Mouse (Mus musculus) R1 (cell line): ENCODE results near the gene Rab44.
"Not testable (repeated sequence)": the region's sequence is repeated elsewhere in the genome, so short reads cannot be mapped to it uniquely, and the experiment has no call there.

Experiments used
- DNase-seq: peaks from one replicate; pipeline ENCODE4 v3.0.0-alpha.2; 2018; ENCODE audit warnings: low read depth, low spot score

The Rab44 gene

DNA sequence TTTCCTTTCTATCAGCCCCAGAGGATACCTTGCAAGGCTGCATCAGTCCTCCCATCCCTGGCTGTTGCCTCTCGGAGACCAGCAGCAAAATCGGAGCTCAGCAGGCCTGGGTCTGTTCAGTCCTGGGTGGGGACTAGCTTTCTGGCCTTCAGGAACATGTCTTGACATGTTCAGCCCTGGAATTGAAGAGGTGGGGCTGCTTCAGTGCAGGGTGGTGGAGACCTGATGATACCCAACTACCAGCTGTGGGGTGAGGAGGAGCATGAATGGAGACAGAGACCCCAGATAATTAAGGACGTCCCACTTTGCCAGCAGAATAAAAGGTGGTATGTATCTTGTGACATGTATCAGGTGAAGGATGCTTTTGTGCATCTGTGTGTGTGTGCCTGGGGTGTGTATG lies 23.2 kb upstream of the Rab44 start, which contains the start of gene Cdkn1a:
Gene Cdkn1a, plus strand, starts transcription at position 201 of the 400 bp plus-strand sequence.
- DNase-seq: peak; percentile 65

DNA sequence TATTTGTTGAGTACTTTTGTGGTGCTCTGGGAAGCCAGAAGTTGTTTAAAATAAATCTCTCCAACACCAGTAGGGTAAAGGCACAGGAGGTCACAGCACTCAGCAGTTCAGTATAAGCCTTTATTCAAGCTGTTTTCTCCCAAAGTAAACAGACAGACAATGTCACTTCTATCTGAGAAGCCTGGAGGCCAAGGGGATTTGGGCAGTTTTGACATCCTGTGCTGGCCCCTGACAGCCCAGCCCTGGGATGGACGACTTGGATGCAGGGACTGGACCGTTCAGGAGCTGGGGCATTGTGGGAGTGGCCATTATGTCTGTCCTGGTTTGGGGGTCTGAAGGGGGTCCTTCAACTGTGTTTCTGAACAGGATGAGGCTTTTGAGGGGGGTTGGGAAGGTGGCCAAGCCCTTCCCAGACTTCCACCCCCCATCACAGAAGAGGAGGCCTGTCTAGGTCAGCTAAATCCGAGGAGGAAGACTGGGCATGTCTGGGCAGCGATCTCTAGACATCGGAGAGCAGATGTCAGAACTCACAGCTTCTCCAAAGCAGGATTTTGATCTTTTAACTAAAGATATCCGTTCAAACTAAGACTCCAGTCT lies 22.5 kb upstream of the Rab44 start:
- DNase-seq: no peak

DNA sequence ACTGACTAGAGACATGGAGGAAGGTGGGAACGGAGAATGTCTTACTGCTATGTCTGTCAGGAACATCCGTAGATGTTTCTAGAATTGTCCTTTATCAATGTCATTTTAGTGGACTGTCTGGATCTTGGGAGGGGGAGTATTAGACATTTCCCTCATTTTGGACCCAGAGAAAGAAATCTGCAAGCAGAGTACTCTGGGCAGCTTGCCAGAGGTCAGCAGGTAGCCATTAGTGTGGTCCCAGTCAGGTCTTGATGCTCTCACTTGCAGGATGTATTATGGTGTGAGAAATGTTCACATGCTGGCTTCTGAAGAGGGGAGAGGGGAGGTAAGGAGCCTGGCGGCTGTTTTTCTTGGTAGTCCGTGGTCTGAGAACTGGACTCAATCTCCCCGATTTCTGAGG lies 21.4 kb upstream of the Rab44 start:
- DNase-seq: no peak

DNA sequence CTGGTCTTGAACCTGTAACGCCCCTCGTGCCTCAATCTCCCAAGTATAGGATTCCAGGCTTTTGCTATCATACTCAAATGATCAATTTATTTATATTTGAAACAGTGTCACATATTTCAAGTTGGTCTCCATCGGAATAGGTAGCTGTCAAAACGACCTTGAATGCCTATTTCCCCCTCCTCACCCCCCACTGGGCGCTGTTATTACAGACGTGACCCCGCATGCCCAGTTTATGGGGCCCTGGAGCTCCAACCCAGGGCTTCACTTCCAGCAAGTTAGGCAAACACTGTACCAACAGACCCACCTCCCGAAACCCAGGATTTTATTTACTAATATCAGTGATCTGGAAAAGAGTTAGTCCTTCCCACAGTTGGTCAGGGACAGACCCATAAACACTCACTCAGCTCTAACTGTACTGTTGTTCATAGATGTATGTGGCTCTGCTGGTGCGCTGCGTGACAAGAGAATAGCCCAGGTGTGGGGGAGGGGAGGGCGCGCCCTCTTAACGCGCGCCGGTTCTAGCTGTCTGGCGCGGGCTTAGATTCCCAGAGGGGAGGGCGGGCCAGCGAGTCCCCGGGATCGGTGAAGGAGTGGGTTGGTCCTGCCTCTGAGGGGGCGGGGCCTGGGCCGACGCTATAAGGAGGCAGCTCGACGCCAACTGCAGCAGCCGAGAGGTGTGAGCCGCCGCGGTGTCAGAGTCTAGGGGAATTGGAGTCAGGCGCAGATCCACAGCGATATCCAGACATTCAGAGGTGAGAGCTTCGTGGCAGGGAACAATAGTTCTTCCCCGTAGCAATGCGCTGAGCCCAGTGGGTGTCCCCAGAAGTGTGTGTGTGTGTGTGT lies 20.6 kb upstream of the Rab44 start:
- DNase-seq: peak; percentile 97

DNA sequence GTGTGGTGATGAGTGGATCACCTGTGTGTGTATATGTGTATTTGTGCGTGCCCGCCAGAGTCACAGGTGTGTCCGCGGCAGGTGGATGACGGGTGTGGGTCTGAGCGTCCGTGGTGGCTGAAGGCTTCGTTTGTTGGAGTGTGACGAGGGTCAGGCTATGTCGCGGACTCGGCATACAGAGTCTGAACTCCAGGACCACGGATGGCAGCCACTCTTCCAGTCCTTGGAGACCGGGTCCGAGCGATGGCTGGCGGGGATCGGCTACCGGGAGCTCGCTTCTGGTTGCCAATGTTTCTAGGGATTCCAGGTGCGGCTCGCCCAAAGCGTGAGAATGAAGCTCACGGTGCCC lies 20.0 kb upstream of the Rab44 start:
- DNase-seq: no peak

DNA sequence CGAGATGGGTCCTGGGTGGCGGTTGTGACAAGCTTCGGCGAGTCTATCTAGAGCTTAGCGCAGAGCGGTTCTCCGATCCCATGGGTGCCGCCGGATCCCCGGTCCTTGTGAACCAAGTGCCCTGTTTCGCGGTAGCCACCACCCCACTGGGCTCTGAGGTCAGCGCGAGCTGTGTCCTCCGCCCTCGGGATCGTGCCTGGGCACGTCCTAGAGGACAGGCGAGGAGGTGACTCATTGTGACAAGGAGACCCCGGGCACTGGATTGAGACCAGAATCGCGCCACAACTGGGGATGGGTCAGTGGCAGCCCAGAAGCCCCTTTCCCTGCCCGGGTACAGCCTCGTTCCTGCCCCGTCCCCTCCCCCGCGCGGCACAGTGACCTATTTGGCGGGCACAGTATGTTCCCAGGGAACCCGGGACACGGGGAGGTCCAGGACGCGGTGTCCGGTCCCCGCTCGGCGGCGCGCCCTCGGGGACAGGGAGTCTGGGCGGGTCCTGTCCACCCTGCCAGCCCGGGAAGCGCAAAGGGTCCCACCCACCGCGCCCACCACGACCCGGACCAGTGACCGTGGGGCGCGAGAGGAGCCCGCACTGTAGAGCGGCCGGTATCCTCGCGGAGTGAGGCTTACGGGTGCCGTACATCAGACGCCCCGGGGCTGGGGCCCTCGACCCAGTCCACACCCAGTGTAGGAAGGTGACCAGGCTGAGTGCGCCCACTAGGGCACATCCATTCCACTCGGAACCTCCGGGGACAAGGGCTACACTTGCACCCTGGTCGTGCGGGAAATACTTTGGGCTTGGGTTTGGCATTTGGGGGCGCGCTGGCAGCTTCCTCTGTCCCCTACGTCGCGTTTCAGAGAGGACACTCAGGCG lies 19.4 kb upstream of the Rab44 start:
- DNase-seq: no peak

DNA sequence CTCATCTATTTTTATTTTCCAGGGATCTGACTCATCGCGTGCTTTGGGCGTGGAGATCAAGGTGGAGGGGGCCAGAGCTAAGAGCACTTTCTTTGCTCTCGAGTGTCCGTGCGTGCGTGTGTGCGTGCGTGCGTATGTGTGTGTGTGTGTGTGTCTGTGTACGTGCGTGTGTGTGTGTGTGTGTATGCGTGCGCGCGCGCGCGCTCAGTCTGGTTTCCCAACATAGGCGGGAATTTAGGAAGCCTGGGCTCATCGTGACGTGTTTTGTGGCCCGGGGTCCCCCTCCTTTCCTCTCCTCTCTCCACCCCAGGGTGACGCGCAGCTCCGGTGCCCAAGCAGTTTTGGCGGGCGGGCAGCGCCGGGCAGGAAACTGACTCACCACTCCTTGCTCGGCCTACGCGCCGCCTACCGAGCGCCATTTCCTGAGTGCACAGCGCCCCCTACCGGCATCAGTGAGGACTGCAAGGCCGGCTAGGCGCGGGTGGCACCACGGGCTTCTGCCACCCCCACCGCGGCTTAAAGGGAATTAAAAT lies 18.7 kb upstream of the Rab44 start:
- peak; percentile 80 for DNase-seq

DNA sequence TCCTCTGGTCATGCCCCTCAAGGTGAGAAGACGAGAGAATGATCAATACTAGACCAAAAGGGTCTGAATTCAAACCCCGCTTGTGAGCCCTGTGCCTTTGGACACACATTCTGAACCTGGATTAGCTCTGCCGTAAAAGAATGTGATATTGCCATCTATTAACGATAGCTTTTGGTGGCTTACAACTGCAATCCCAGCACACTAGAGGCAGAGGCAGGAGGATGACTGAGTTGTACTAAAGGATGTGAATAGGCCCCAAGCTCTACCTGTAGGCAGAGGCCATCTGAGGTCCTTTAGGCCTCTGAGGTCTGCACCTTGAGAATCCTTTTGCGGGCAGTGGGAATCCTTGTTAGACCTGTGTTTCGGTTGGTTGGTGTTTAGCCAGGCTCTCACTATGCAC lies 17.7 kb upstream of the Rab44 start:
- DNase-seq: no peak

DNA sequence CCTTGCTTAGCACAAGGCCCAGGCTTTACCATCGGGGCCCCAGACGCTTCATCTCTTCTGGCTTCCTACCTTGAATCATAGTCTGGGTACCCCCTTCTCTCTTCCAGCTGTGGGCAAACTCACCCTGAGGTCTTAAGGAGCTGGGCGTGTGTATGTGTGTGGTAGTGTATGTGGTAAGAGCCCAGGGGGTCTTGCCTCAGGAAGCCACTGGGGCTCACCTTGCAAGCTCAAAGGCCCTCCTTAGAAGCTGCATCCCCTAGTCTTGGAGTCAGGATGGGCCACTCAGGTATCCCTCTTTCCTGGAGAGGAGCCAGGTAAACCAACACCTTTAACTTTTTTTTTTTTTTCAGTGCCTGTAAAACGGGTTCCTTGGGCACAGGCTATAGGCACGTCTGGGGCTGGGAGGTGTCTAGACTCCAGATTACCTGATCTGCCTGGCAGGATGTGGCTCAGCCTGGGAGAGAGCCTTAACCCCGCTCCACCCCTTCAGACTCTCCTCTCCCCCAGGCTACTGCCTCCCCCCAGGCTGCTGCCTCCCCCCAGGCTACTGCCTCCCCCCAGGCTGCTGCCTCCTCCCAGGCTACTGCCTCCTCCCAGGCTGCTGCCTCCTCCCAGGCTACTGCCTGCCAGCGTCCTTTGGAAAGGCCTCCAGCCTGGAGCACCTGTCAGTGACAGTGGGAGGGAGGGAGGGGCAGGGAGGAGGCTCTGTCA lies 16.9 kb upstream of the Rab44 start:
- no peak for DNase-seq

DNA sequence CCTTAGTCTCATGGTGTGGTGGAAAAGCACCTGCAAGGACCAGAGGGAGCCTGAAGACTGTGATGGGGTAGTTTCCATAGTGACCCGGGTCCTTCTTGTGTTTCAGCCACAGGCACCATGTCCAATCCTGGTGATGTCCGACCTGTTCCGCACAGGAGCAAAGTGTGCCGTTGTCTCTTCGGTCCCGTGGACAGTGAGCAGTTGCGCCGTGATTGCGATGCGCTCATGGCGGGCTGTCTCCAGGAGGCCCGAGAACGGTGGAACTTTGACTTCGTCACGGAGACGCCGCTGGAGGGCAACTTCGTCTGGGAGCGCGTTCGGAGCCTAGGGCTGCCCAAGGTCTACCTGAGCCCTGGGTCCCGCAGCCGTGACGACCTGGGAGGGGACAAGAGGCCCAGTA lies 15.7 kb upstream of the Rab44 start:
- no peak for DNase-seq

DNA sequence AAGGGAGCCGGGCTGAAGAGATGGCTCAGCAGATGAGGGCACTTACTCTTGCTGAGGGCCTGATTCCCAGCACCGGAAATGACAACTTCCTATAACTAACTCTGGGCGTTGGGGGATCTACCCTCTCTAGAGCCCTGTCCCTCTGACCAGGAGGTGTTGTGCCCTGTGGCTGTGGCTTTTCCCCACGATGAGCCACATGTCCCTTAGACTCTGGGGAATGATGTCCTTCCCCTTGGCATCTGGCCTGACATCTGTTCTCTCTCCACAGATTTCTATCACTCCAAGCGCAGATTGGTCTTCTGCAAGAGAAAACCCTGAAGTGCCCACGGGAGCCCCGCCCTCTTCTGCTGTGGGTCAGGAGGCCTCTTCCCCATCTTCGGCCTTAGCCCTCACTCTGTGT lies 14.9 kb upstream of the Rab44 start:
- DNase-seq: no peak

DNA sequence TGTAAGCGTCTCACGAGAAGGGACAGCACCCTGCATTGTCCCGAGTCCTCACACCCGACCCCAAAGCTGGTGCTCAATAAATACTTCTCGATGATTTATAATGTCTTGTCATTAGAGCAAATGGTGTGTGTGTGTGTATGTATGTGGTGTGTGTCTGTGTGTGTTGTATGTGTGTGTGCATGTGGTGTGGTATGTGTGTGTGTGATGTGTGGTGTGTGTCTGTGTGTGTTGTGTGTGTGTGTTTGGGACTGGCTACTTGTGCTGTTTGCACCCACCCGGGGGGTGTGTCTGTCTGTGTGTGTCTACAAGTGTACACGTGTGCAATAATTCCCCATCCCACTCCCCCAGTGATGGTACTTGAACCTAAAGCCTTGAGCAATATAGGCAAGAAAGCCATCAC lies 13.3 kb upstream of the Rab44 start:
- no peak for DNase-seq

DNA sequence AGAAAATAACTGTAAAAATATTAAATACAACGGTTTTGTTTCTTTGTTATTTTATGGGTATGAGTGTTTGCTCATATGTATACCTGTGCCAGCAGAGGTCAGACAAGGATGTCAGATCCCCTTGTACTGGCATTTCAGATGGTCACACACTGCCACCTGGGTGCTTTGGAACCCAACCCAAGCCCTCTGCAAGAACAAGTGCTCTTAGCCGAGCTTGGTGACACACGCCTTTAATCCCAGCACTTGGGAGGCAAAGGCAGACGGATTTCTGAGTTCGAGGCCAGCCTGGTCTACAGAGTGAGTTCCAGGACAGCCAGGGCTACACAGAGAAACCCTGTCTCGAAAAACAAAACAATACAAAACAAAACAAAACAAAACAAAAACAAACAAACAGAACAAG lies 3.6 kb upstream of the Rab44 start:
- not testable (repeated sequence) for DNase-seq

DNA sequence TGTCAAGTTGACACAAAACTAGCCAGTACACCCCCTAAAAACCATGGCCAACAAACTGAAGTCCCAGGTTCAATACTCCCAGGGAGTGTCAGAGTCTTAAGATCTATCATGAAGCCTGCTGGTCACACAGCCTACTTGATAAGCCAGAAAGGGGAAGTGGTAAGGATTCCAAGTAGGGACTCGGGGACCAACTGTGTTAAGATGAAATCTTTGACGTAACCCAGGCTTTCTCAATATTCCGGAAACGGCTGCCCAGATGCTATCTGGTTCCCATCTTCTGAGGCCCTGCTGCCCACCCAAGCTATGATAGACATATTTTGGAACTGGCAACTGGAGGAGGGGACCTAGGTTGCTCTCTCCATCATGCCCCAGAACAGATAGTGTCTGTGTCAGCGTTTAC lies 2.6 kb upstream of the Rab44 start:
- DNase-seq: no peak

DNA sequence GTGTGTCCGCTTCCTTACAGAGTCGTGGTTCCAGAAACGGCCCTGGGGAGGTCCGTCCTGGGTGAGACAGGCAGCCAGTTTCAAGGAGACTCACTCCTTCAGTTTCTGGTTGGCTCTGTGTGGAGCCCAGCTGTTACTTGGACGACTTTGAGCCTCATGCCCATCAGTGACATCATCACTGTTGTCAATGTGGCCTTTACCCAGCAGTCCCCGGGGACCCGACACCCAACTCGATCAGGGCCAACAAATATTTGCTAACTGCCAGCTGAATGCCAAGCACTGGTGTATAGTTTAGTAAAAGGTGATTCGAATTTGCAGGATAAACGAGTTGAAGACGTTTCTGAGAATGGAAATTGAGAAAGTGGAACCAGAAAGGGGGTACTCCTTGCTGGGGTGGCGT lies 2.1 kb downstream of the Rab44 start:
- no peak for DNase-seq

DNA sequence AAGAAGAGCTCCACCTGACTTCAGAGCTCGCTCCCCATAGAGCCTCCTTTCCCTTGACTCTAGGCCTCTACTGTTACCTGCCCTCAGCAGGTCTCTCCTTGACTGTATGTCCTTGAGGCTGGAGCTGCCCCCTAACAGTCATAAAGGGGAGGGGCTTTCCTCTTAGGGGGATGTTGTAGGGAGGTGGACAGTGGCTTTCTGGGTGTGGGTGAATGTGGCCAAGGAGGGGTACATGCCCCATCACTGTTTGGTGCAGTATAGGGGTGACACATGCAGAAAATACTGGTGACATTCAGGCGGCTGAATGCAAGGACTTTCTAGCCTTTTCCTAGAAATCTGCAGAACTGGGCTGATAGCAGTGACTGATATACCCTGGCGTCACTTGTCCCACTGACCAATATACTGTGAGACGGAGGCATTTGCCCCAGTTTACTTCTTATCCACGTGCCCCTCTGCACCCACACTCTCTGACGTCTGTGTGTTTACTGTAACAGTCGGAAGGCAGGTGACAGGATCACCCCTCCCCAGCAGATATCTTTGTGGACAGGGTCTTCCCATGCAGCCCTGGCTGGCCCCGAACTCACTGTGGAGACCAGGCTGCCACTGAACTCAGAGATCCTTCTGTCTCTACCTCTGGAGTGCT lies 3.2 kb downstream of the Rab44 start:
- no peak for DNase-seq

DNA sequence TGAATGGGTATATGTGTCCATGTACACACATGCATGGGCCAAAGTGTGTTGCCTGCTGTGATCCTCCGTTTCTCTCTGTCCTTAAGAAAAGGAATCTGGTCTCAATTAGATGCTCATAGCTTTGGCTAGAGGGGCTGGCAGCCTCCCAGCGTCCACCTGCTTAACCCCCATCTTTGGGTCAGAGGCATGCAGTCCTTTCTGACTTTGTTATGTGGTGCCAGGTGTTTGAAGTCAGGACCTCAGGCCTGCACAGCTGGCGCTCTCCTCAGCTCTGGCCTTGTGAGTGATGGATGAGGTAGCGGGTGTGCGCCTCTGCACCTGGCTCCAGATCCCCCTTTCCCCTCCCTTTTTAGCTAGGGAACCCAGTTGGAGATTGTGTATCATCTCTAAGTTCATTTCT lies 4.1 kb downstream of the Rab44 start:
- no peak for DNase-seq

DNA sequence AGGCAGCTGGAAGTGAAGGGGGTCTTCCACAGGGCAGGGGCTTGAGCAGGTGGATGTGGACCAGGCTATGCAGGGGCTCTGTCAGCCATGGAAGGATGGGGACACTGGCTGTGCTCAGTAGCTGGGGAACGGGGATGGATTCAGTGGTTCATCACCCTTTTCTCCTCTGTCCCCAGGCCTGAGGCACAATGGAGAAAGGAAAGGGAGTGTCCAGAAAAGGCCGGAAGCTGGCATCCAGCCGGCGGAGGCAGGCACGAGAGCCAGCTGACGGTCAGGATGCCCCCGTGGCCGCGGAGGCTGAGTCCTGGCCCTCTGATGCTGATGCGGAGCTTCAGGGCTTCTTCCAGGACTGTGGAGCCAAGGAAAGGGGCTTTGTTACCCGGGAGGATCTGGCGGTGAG lies 6.7 kb downstream of the Rab44 start:
- no peak for DNase-seq

DNA sequence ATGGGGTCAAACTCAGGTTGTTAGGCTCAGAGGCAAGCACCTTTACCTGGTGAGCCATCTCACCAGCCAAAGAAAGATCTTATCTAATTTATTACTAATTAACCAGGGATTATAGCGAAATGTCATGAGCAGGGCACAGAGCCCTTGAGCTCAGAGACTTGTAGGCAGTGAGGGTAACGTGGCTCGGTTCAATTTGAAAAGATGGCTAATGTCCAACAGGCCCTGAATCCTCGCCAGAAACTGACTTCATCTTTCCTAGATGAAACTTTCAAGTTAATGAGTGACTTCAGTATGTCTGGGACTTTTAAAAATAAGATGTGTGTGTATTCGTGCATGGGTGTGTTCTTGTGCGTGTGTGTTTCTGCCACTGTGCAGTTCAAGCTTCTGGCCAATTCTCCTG lies 8.9 kb downstream of the Rab44 start:
- DNase-seq: no peak

DNA sequence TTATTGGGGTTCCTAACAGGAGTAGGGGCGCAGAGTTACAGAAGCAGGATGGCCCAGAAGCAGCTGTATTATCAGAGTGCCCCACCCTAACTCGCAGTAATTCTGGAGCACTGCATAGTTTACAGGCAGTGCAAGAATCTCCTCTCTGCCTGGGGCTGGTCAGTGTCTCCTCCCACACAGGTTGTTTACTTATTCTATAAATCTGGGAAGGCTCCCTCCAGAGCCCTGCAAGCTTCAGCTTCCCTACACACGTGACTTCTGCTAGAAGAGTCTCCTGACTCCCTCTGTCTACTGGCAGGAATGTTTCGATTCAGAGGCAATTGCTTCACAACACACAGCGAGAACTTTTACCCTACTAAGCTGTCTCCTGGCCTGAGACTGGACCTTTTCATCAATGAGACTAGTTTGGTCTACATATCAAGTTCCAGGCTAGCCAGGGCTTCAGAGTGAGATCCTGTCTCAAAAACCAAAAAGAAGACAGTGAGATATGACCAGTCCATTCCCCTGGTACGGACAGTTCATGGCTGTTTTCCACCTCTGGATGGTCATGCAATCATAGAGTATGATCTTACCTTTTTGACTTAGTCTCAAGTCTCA lies 9.7 kb downstream of the Rab44 start:
- DNase-seq: peak; percentile 48

DNA sequence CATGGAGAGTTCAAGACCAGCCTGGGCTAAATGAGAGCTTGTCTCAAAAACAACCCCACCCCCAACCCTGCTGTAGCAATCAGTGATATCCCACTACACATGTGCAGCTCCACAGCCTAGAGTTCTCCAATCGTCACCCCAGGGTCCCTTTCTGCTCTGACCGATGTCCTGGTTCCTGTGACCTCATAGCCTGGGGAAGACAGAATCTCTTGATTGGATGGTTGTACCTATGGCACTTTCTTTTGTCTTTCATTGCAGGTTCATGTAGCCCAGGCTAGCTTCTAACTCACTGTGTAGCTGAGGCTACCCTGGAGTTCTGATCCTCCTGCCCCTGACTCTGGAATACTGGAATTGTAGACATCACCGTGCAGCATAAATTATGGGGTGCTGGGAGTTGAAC lies 12.6 kb downstream of the Rab44 start:
- DNase-seq: no peak
